Mouse (Mus musculus): ENCODE data around the gene Otog. TPM values are rescaled to one million over a fixed set of nuclear protein-coding genes. Genes with fewer than 3 reads are reported as not detected.

Gene Otog
- polyA plus RNA-seq, 1 experiment = 10.2 TPM

- TF ChIP-seq POLR2A (IDR thresholded peaks at IDR 0.05; ENCODE audit: insufficient read length, low read depth) = no peak
- TF ChIP-seq TCF3 (IDR thresholded peaks at IDR 0.05; ENCODE audit: insufficient read length, low read depth) = no peak
- TF ChIP-seq E2F4 (IDR thresholded peaks at IDR 0.05; ENCODE audit: insufficient read depth) = no peak
- TF ChIP-seq POLR2AphosphoS2 (IDR thresholded peaks at IDR 0.05; ENCODE audit: insufficient read length, low read depth) = no peak
- TF ChIP-seq MAX (IDR thresholded peaks at IDR 0.05; ENCODE audit: low read depth) = no peak
- TF ChIP-seq MYOG (IDR thresholded peaks at IDR 0.05; ENCODE audit: control insufficient read depth in 1 of 3, insufficient read depth in 1 of 3, insufficient read length in 2 of 3, low read depth in 2 of 3) = peak; percentile 4 to 64 (median 38)
- TF ChIP-seq SRF (IDR thresholded peaks at IDR 0.05; ENCODE audit: control insufficient read depth, insufficient read length, low read depth) = no peak
- TF ChIP-seq MYOD1 (IDR thresholded peaks at IDR 0.05; ENCODE audit: control insufficient read depth in 1 of 3, insufficient read length in 2 of 3, low read depth in 2 of 3) = peak; percentile 94 to 97 (median 94)
- TF ChIP-seq USF1 (IDR thresholded peaks at IDR 0.05; ENCODE audit: low read depth) = no peak
- peak overlapping the region; percentile 58 for H3K4me2 ChIP-seq (ENCODE audit: low read depth)
- H3K4me3 ChIP-seq = no peak overlapping the region
- no peaks in the 10 kb centered on the region for H3K36me3 ChIP-seq (ENCODE audit: control insufficient read depth, insufficient read depth)
- no peak overlapping the region for H3ac ChIP-seq (ENCODE audit: control insufficient read depth, insufficient read length)
- no peaks in the 10 kb centered on the region for H3K27me3 ChIP-seq (ENCODE audit: control insufficient read depth, insufficient read depth, insufficient read length)
- no peaks in the 10 kb centered on the region for H3K79me2 ChIP-seq (ENCODE audit: control insufficient read depth, insufficient read depth)
These were observed 74.9 kb downstream of the Otog start for GRCm38 (mm10) chr7:46315692-46316091.

- Histone ChIP-seq H3ac (ENCODE audit: control insufficient read depth, insufficient read length) (peak overlapping the region; percentile 28), H3K27me3 (ENCODE audit: control insufficient read depth, insufficient read depth, insufficient read length) (no peaks in the 10 kb centered on the region), H3K4me3 (no peak overlapping the region), H3K36me3 (ENCODE audit: control insufficient read depth, insufficient read depth) (no peaks in the 10 kb centered on the region), H3K4me2 (ENCODE audit: low read depth) (peak overlapping the region; percentile 59), H3K79me2 (ENCODE audit: control insufficient read depth, insufficient read depth) (no peaks in the 10 kb centered on the region)
- TF ChIP-seq POLR2A (IDR thresholded peaks at IDR 0.05; ENCODE audit: insufficient read length, low read depth) (peak; percentile 12), MYOG (IDR thresholded peaks at IDR 0.05; ENCODE audit: control insufficient read depth in 1 of 3, insufficient read depth in 1 of 3, insufficient read length in 2 of 3, low read depth in 2 of 3) (peak; percentile 88 to 100 (median 100)), CEBPB (IDR thresholded peaks at IDR 0.05; ENCODE audit: insufficient read depth, poor library complexity, severe bottlenecking) (no peak), TCF3 (IDR thresholded peaks at IDR 0.05; ENCODE audit: insufficient read length, low read depth) (peak; percentile 77), TCF12 (IDR thresholded peaks at IDR 0.05; ENCODE audit: insufficient read depth, poor library complexity, severe bottlenecking) (peak; percentile 91), SRF (IDR thresholded peaks at IDR 0.05; ENCODE audit: control insufficient read depth, insufficient read length, low read depth) (no peak), REST (IDR thresholded peaks at IDR 0.05; ENCODE audit: insufficient read depth, insufficient read length) (no peak), POLR2AphosphoS2 (IDR thresholded peaks at IDR 0.05; ENCODE audit: insufficient read length, low read depth) (no peak), MYOD1 (IDR thresholded peaks at IDR 0.05; ENCODE audit: control insufficient read depth in 1 of 3, insufficient read length in 2 of 3, low read depth in 2 of 3) (peak; percentile 38 to 99 (median 99))
These were observed 76.2 kb downstream of the Otog start for GRCm38 (mm10) chr7:46316948-46317347.

DNA sequence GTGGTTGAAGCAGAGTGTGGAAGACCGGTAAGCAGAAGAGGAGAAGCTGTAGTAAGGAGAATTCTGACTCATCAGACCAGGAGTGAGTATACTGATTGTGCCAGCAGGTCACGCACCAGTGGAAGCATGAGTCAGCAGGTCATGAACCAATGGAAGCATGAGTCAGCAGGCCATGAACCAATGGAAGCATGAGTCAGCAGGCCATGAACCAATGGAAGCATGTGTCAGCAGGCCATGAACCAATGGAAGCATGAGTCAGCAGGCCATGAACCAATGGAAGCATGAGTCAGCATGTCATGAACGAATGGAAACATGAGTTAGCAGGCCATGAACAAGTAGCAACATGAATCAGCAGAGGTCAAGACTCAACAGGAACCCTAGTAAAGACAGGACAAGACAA lies 80.5 kb downstream of the Otog start:
- no peak for TF ChIP-seq REST (IDR thresholded peaks at IDR 0.05; ENCODE audit: insufficient read depth, insufficient read length)
- no peak for TF ChIP-seq TCF12 (IDR thresholded peaks at IDR 0.05; ENCODE audit: insufficient read depth, poor library complexity, severe bottlenecking)
- no peak for TF ChIP-seq POLR2A (IDR thresholded peaks at IDR 0.05; ENCODE audit: insufficient read length, low read depth)
- TF ChIP-seq TCF3 (IDR thresholded peaks at IDR 0.05; ENCODE audit: insufficient read length, low read depth) = no peak
- no peak for TF ChIP-seq MYOG (IDR thresholded peaks at IDR 0.05; ENCODE audit: control insufficient read depth in 1 of 3, insufficient read depth in 1 of 3, insufficient read length in 2 of 3, low read depth in 2 of 3)
- TF ChIP-seq USF1 (IDR thresholded peaks at IDR 0.05; ENCODE audit: low read depth) = no peak
- TF ChIP-seq MAX (IDR thresholded peaks at IDR 0.05; ENCODE audit: low read depth) = no peak
- no peak for TF ChIP-seq SRF (IDR thresholded peaks at IDR 0.05; ENCODE audit: control insufficient read depth, insufficient read length, low read depth)
- no peak for TF ChIP-seq E2F4 (IDR thresholded peaks at IDR 0.05; ENCODE audit: insufficient read depth)
- no peak for TF ChIP-seq POLR2AphosphoS2 (IDR thresholded peaks at IDR 0.05; ENCODE audit: insufficient read length, low read depth)
- no peak for TF ChIP-seq MYOD1 (IDR thresholded peaks at IDR 0.05; ENCODE audit: control insufficient read depth in 1 of 3, insufficient read length in 2 of 3, low read depth in 2 of 3)
- H3K36me3 ChIP-seq (ENCODE audit: control insufficient read depth, insufficient read depth) = no peaks in the 10 kb centered on the region
- H3K27me3 ChIP-seq (ENCODE audit: control insufficient read depth, insufficient read depth, insufficient read length) = no peaks in the 10 kb centered on the region
- H3K79me2 ChIP-seq (ENCODE audit: control insufficient read depth, insufficient read depth) = no peaks in the 10 kb centered on the region
- H3K4me2 ChIP-seq (ENCODE audit: low read depth) = no peak overlapping the region
- H3K4me3 ChIP-seq = no peak overlapping the region
- H3ac ChIP-seq (ENCODE audit: control insufficient read depth, insufficient read length) = no peak overlapping the region

DNA sequence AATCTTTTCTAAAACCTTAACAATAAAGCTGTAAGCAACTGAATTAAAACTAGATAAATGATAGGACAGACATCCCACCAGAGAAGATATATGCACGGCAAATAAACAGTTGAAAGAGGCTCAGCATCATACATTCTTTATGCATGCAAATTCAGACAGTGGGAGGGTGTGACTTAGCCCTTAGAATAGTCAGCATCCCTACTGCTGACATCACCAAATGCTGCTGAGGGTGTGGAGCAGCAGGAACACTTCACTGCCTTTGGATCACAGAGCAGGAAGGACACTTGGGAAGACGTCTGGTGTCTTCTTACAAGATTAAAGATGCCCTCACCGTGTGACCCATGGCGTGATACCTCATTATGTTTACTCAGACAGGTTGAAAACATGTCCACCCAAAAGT lies 87.1 kb downstream of the Otog start:
- Histone ChIP-seq H3ac (ENCODE audit: control insufficient read depth, insufficient read length) (no peak overlapping the region), H3K4me3 (no peak overlapping the region), H3K27me3 (ENCODE audit: control insufficient read depth, insufficient read depth, insufficient read length) (no peaks in the 10 kb centered on the region), H3K79me2 (ENCODE audit: control insufficient read depth, insufficient read depth) (no peaks in the 10 kb centered on the region), H3K36me3 (ENCODE audit: control insufficient read depth, insufficient read depth) (no peaks in the 10 kb centered on the region), H3K4me2 (ENCODE audit: low read depth) (no peak overlapping the region)
- TF ChIP-seq SRF (IDR thresholded peaks at IDR 0.05; ENCODE audit: control insufficient read depth, insufficient read length, low read depth) = no peak
- no peak for TF ChIP-seq MAX (IDR thresholded peaks at IDR 0.05; ENCODE audit: low read depth)
- TF ChIP-seq USF1 (IDR thresholded peaks at IDR 0.05; ENCODE audit: low read depth) = no peak
- no peak for TF ChIP-seq MYOG (IDR thresholded peaks at IDR 0.05; ENCODE audit: control insufficient read depth in 1 of 3, insufficient read depth in 1 of 3, insufficient read length in 2 of 3, low read depth in 2 of 3)
- no peak for TF ChIP-seq TCF3 (IDR thresholded peaks at IDR 0.05; ENCODE audit: insufficient read length, low read depth)
- no peak for TF ChIP-seq POLR2A (IDR thresholded peaks at IDR 0.05; ENCODE audit: insufficient read length, low read depth)
- TF ChIP-seq E2F4 (IDR thresholded peaks at IDR 0.05; ENCODE audit: insufficient read depth) = no peak
- no peak for TF ChIP-seq REST (IDR thresholded peaks at IDR 0.05; ENCODE audit: insufficient read depth, insufficient read length)
- no peak for TF ChIP-seq TCF12 (IDR thresholded peaks at IDR 0.05; ENCODE audit: insufficient read depth, poor library complexity, severe bottlenecking)
- TF ChIP-seq CEBPB (IDR thresholded peaks at IDR 0.05; ENCODE audit: insufficient read depth, poor library complexity, severe bottlenecking) = no peak
- no peak for TF ChIP-seq MYOD1 (IDR thresholded peaks at IDR 0.05; ENCODE audit: control insufficient read depth in 1 of 3, insufficient read length in 2 of 3, low read depth in 2 of 3)
- no peak for TF ChIP-seq POLR2AphosphoS2 (IDR thresholded peaks at IDR 0.05; ENCODE audit: insufficient read length, low read depth)

Data from myocyte (in vitro differentiated cells).